Mouse (Mus musculus) neural tube, embryonic 12.5 days (tissue): ENCODE data around the gene Pcnx3. TPM values are rescaled to one million over a fixed set of nuclear protein-coding genes. Genes with fewer than 3 reads are reported as not detected.

Experiments
- ATAC-seq: fragments of 200-750 bp; cut with Nextera tagmentation; 2 replicates; pipeline ENCODE4 v1.8.0; 2017; ENCODE audit warnings: low read depth, mild to moderate bottlenecking, moderate TSS enrichment, moderate library complexity; ENCODE audit not compliant: low FRiP score
- H3K27ac ChIP-seq: fragments of 300-500 bp; sonication (generic); 2 replicates; pipeline ENCODE4 v1.5.1; 2016
- H3K27me3 ChIP-seq: fragments of 300-500 bp; sonication (generic); replicated peaks from 2 replicates; pipeline ENCODE4 v1.6.1; 2016; ENCODE audit warnings: mild to moderate bottlenecking
- H3K36me3 ChIP-seq: fragments of 300-500 bp; sonication (generic); 2 replicates; pipeline ENCODE4 v1.6.1; 2016; ENCODE audit warnings: mild to moderate bottlenecking
- H3K4me1 ChIP-seq: fragments of 300-500 bp; sonication (generic); 2 replicates; pipeline ENCODE4 v1.6.1; 2016
- H3K4me2 ChIP-seq: fragments of 300-500 bp; sonication (generic); replicated peaks from 2 replicates; pipeline ENCODE4 v1.6.1; 2016; ENCODE audit warnings: mild to moderate bottlenecking
- H3K4me3 ChIP-seq: fragments of 300-500 bp; sonication (generic); 2 replicates; pipeline ENCODE4 v1.5.1; 2016
- H3K9ac ChIP-seq: fragments of 300-500 bp; sonication (generic); 2 replicates; pipeline ENCODE4 v1.6.1; 2016; ENCODE audit warnings: mild to moderate bottlenecking
- H3K9me3 ChIP-seq: fragments of 300-500 bp; sonication (generic); 2 replicates; pipeline ENCODE4 v1.6.1; 2016; ENCODE audit warnings: mild to moderate bottlenecking
- WGBS: fragments of 180-500 bp; shearing (Covaris S2); methylation state at CpG from one replicate; pipeline ENCODE4 v1.1.7; 2016; 5-methylcytosine and 5-hydroxymethylcytosine counted together
- polyA plus RNA-seq: library from polyadenylated mRNA; unstranded; fragments of >200 nt; fragmentation: Nextera tagmentation; extraction: Ambion mirVana; gene quantifications from 2 replicates; pipeline ENCODE4 v1.2.1, GENCODE M21; 2016

Gene Pcnx3
- polyA plus RNA-seq, 1 experiment from 2014 or later = 32.4 TPM

DNA sequence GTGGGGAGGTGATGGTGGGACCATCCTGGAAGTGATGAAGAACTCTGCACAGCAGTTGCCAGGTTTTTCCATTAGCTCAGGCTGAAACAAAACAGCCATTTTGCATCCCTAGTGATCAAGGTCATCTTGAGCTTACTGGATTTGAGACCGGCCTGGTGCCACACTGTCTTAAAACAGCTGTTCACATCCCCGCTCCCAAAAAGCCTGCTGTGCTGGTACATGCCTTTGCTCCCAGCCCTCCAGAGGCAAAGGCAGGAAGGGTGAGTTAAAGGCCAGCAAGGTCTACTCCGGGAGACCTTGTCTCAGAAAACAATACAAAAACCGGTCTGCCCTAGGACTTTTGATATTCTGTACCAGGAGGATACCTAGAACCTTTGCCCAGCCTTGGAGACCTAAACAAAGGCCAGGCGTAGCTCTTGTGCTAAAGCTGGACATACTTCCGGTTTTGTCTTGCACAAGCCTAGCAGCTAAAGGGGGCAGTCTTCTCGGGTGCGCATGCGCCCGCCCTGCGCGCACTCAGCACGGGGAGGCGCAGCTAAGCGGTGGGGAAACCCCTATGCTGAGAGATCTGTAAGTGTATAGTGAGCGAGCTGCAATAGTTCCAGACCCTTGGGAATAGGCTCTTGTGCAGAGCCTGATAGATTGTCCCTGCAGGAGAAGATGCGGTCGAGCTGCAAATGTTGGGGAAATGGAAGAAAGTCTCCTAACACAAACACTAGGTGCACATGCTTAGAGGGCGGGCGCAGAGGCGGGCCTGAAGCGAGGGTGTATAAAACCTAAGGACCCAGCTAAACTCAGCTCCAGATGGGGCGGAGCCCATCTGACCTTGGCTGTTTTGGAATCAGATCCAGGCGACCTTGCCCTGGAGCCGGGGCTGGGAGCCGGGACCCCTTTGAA is 40.1 kb downstream of the Pcnx3 start:
- WGBS = 14% methylated on average over 26 of the region's 26 CpGs
- Histone ChIP-seq H3K27ac (peak overlapping the region; percentile 33; the same call in 1 of the 2 replicates), H3K27me3 (peaks cover 5% of the 10 kb centered on the region; the same call in 1 of the 2 replicates), H3K9me3 (no peaks in the 10 kb centered on the region), H3K4me1 (peaks cover 11% of the 10 kb centered on the region), H3K36me3 (peaks cover 61% of the 10 kb centered on the region), H3K4me3 (peak overlapping the region; percentile 16; the same call in 1 of the 2 replicates), H3K9ac (peak overlapping the region; percentile 44; the same call in 1 of the 2 replicates), H3K4me2 (peak overlapping the region; percentile 60)
- peak; percentile 78 for ATAC-seq

DNA sequence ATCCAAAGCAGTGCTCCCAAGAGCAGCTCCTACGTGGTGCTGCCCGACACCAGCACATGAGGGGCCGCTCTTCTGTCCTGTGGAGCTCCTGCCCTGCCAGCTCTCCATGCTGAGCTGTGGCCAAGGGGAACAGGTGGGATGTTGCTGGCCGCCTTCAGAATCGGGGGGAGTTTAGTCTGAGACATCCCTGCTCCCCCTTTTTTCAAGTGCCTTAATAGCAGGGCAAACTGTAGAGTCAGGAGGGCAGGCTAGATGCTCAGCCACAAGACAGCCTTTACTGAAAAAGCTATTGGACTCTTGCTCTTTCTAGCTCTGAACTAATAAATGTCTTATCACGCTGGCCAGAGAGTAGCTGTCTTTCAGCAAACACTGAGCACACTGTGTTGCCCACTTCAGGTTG is 40.9 kb downstream of the Pcnx3 start:
- Histone ChIP-seq H3K27ac (no peak overlapping the region), H3K9me3 (no peaks in the 10 kb centered on the region), H3K4me2 (no peak overlapping the region), H3K9ac (no peak overlapping the region), H3K27me3 (no peaks in the 10 kb centered on the region; the same call in 1 of the 2 replicates), H3K4me1 (peaks cover 11% of the 10 kb centered on the region), H3K36me3 (peaks cover 68% of the 10 kb centered on the region), H3K4me3 (no peak overlapping the region)
- ATAC-seq = no peak
- WGBS = 97% methylated on average over 6 of the region's 6 CpGs

DNA sequence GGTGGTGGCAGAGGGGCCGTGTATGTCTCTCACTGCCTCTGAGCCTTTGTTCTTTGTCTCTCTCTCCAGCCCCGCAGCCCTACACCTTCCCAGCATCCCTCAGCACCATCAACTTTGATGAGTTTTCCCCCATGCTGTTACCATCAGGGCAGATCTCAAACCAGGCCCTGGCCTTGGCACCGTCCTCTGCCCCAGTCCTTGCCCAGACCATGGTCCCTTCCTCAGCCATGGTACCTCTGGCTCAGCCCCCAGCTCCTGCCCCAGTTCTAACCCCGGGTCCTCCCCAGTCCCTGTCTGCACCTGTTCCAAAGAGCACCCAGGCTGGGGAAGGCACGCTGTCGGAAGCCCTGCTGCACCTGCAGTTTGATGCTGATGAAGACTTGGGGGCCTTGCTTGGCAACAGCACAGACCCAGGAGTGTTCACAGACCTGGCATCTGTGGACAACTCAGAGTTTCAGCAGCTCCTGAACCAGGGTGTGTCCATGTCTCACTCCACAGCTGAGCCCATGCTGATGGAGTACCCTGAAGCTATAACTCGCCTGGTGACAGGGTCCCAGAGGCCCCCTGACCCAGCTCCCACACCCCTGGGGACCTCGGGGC is 41.9 kb downstream of the Pcnx3 start:
- peaks cover 72% of the 10 kb centered on the region for H3K36me3 ChIP-seq
- no peaks in the 10 kb centered on the region for H3K27me3 ChIP-seq
- no peak overlapping the region for H3K27ac ChIP-seq
- 92% methylated on average over 8 of the region's 8 CpGs for WGBS
- H3K9me3 ChIP-seq = no peaks in the 10 kb centered on the region
- no peak overlapping the region for H3K4me3 ChIP-seq
- no peak overlapping the region for H3K9ac ChIP-seq
- no peak for ATAC-seq
- H3K4me2 ChIP-seq = no peak overlapping the region
- peaks cover 11% of the 10 kb centered on the region for H3K4me1 ChIP-seq

- Histone ChIP-seq H3K27ac (no peak overlapping the region), H3K4me1 (peaks cover 11% of the 10 kb centered on the region), H3K27me3 (no peaks in the 10 kb centered on the region), H3K9me3 (no peaks in the 10 kb centered on the region), H3K4me2 (no peak overlapping the region), H3K4me3 (no peak overlapping the region), H3K36me3 (peaks cover 73% of the 10 kb centered on the region), H3K9ac (no peak overlapping the region)
- WGBS = 98% methylated on average over 9 of the region's 9 CpGs
- ATAC-seq = no peak
Measured at GRCm38 (mm10) chr19:5645280-5645679, 43.4 kb downstream of the Pcnx3 start.

GRCm38 (mm10) chr19:5641641-5642040 is 47.1 kb downstream of the Pcnx3 start:
- Histone ChIP-seq H3K9me3 (no peaks in the 10 kb centered on the region), H3K9ac (no peak overlapping the region), H3K27ac (no peak overlapping the region), H3K4me3 (no peak overlapping the region), H3K36me3 (peaks cover 69% of the 10 kb centered on the region), H3K27me3 (no peaks in the 10 kb centered on the region), H3K4me1 (peaks cover 14% of the 10 kb centered on the region), H3K4me2 (no peak overlapping the region)
- no peak for ATAC-seq
- 92% methylated on average over 8 of the region's 8 CpGs for WGBS

GRCm38 (mm10) chr19:5641021-5641420 is 47.7 kb downstream of the Pcnx3 start:
- 92% methylated on average over 17 of the region's 17 CpGs for WGBS
- no peak for ATAC-seq
- Histone ChIP-seq H3K4me2 (no peak overlapping the region), H3K27me3 (no peaks in the 10 kb centered on the region), H3K4me3 (no peak overlapping the region), H3K9me3 (no peaks in the 10 kb centered on the region), H3K27ac (no peak overlapping the region), H3K36me3 (peaks cover 64% of the 10 kb centered on the region), H3K9ac (no peak overlapping the region), H3K4me1 (peaks cover 15% of the 10 kb centered on the region)

- Histone ChIP-seq H3K4me1 (peaks cover 15% of the 10 kb centered on the region), H3K4me3 (no peak overlapping the region), H3K27me3 (no peaks in the 10 kb centered on the region), H3K4me2 (no peak overlapping the region), H3K36me3 (peaks cover 57% of the 10 kb centered on the region), H3K27ac (no peak overlapping the region), H3K9me3 (no peaks in the 10 kb centered on the region), H3K9ac (0 out of 2 replicates have a peak overlapping the region, but pooled peaks have one; percentile 26)
- 73% methylated on average over 9 of the region's 9 CpGs for WGBS
- ATAC-seq = no peak
Measured at GRCm38 (mm10) chr19:5640339-5640738, 48.4 kb downstream of the Pcnx3 start.

DNA sequence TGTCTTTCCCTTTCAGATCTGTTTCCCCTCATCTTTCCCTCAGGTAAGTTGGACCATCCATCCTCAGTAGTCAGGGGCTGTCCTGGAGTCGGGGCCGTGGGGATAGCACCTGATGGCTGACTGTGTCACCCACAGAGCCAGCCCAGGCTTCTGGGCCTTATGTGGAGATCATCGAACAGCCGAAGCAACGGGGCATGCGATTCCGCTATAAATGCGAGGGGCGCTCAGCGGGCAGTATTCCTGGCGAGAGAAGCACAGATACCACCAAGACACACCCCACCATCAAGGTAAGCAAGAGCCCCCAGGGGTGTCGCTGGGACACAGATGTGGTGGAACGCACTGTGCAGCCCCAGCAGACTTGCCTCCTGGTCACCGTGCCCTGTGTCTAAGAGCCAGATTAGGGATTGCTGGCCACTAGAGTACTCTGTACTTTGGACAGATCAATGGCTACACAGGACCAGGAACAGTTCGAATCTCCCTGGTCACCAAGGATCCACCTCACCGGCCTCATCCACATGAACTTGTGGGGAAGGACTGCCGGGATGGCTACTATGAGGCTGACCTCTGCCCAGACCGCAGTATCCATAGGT is 50.2 kb downstream of the Pcnx3 start:
- no peak for ATAC-seq
- H3K9ac ChIP-seq = peak overlapping the region; percentile 75
- H3K27me3 ChIP-seq = no peaks in the 10 kb centered on the region
- WGBS = 91% methylated on average over 18 of the region's 18 CpGs
- peaks cover 42% of the 10 kb centered on the region for H3K36me3 ChIP-seq
- peak overlapping the region; percentile 84 for H3K4me3 ChIP-seq
- no peaks in the 10 kb centered on the region for H3K9me3 ChIP-seq
- H3K4me2 ChIP-seq = peak overlapping the region; percentile 79
- H3K27ac ChIP-seq = no peak overlapping the region
- H3K4me1 ChIP-seq = peaks cover 15% of the 10 kb centered on the region

DNA sequence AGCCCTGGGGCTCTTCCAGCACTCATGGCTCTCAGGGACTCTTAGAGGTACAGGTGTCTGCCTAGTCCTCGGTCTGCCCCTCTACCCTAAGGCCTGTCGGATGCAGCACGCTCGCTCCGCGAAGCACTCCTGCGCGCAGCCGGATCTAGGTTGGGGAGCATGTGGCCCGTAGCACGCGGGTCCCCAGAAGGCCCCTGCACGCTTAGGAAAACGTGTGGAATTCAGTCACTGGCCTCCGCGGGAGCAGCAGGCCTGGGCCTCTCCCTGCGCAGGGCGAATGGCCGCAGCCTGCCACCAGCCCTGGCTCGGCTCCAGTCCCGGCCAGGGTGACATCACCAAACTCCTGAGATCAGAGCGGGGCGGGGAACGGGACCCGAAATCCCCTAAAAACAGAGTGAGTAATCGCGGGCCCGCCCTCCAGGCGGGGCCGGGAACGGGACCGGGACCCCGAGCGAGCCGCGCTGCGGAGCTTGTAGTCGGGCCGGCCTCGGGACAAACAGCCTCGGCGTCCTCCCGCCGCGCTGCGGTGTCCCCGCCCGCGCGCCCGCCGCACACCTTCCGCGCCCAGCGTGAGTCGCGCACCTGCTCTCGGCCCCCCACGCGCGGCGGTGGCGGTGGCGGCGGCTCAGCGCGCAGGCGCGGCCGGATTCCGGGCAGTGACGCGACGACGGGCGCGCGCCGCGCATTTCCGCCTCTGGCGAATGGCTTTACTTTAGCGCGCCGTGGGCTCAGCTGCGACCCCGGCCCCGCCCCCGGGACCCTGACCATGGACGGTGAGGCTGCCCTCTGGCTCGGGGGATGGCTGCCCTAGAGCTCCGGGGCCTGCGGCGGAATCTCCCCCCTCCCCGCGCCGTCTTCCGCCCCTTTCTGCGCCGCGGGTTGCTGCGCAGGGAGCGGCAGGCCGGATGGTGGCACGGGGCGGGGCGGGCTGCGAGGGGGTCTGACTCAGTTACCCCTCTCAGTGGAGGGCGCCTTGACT is 51.4 kb downstream of the Pcnx3 start, which contains the start of gene Rela:
Rela (plus strand) TSS at position 415 of the 979 bp plus-strand sequence.
- Histone ChIP-seq H3K9ac (peak within 1 kb of the TSS; percentile 75), H3K4me1 (peaks cover 15% of the 10 kb centered on the region), H3K4me2 (peak within 1 kb of the TSS; percentile 79), H3K4me3 (peak within 1 kb of the TSS; percentile 84), H3K27ac (peak within 1 kb of the TSS; percentile 80), H3K9me3 (no peaks in the 10 kb centered on the region), H3K27me3 (no peaks in the 10 kb centered on the region), H3K36me3 (peaks cover 31% of the 10 kb centered on the region)
- under 1% methylated on average over 108 of the region's 109 CpGs for WGBS
- ATAC-seq = peak; percentile 80

- Histone ChIP-seq H3K4me2 (peak overlapping the region; percentile 79), H3K27me3 (no peaks in the 10 kb centered on the region), H3K27ac (peak overlapping the region; percentile 80; the same call in 1 of the 2 replicates), H3K9me3 (no peaks in the 10 kb centered on the region), H3K9ac (peak overlapping the region; percentile 75), H3K36me3 (peaks cover 24% of the 10 kb centered on the region), H3K4me3 (peak overlapping the region; percentile 84), H3K4me1 (peaks cover 15% of the 10 kb centered on the region)
- ATAC-seq = no peak
- WGBS = 49% methylated on average over 12 of the region's 12 CpGs
Measured at GRCm38 (mm10) chr19:5636571-5637041, 52.1 kb downstream of the Pcnx3 start.

DNA sequence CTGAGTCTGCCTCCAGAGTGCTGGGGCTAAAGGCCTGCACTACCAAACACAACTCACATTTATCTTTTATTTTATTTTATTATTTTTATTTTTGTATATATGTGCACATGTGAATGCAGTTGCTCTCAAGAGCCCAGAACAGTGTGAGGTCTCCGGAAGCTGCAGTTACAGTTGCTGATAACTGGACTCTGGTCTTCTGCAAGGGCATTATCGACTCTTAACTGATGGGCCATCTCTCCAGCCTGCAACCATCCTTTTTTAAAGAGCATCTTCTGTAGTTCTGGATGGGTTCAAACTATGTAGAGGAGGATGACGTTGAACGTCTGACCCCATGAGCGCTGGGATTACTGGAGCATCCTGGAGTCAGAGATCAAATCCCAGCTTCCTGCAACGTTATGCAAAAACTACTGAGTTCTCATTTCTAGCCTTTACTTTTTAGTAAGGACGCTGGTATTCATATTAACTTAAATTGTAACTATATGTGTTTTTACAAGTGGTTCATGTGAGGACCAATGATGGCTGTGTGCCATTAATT is 52.6 kb downstream of the Pcnx3 start:
- Histone ChIP-seq H3K4me2 (no peak overlapping the region; the same call in 1 of the 2 replicates), H3K9ac (no peak overlapping the region), H3K36me3 (peaks cover 19% of the 10 kb centered on the region), H3K4me3 (no peak overlapping the region), H3K4me1 (peaks cover 15% of the 10 kb centered on the region), H3K27ac (no peak overlapping the region), H3K9me3 (no peaks in the 10 kb centered on the region), H3K27me3 (no peaks in the 10 kb centered on the region)
- no peak for ATAC-seq
- 85% methylated on average over 7 of the region's 7 CpGs for WGBS
